Mouse (Mus musculus): ENCODE data around the gene Asic2.

DNA sequence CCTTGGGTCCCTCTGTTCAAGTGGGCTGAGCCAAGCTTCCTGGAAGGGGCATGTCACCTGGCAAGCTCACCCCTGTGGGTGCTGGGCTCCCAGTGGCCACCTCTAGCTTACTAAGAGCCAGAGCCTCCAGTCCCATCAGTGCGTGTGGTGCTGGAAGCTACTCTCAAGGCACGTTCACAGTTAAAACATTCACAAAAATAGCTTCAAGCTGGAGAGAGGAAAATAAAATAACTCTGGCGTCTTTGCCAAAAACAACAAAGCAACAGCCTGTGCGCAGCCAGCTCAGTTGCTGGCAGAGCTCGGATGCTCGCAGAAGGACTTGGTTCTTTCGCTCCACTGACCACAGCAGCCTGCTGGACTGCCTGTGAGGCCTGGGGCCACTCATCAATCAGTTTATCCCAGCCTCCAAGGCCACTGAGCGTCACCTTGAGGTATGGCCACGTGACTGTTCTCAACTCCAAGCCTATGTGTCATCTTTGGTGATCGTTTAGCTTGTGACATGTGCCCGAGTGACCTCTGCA lies 1091.1 kb downstream of the Asic2 start:
- TF ChIP-seq CTCF (IDR thresholded peaks at IDR 0.05; ENCODE audit: borderline replicate concordance, extremely low read depth, insufficient read depth, insufficient read length) (no peak), POLR2A (IDR thresholded peaks at IDR 0.05; ENCODE audit: borderline replicate concordance, extremely low read depth, insufficient read depth, insufficient read length, poor library complexity, severe bottlenecking) (no peak)

Measured in brain, embryonic 14.5 days (tissue).